Mouse (Mus musculus): ENCODE results near the gene Slc4a1ap.

DNA sequence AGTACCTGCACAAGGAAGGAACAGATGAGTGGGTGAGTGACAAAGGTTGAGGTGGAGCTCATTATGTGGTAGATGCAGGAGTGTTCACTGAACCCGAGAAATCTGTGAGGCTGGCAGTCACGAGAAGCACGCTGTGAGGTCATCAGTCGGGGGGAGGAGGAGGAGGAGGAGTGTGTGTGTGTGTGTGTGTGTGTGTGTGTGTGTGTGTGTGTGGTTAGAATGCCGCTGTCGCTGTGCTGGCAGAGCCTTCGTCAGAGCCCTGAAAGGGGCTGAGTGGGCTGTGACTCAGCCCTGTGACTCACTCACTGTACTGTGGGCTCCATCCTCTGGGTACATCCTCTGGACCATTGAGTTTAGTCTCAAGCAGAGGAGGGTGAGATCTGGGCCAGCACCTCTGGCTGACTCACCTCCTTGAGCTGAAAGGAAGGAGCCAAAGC lies 49.8 kb downstream of the Slc4a1ap start:
- TF ChIP-seq CTCF (IDR thresholded peaks at IDR 0.05; ENCODE audit: borderline replicate concordance, control insufficient read depth, extremely low read depth, insufficient read depth, low read length, poor library complexity) (no peak), POLR2A (IDR thresholded peaks at IDR 0.05; ENCODE audit: control insufficient read depth, extremely low read depth, insufficient read depth, low read length, poor library complexity) (no peak)

All from thymus, adult 2 months (tissue).